Mouse (Mus musculus): Measurements from ENCODE around the gene Fndc11.

Fndc11 gene

DNA sequence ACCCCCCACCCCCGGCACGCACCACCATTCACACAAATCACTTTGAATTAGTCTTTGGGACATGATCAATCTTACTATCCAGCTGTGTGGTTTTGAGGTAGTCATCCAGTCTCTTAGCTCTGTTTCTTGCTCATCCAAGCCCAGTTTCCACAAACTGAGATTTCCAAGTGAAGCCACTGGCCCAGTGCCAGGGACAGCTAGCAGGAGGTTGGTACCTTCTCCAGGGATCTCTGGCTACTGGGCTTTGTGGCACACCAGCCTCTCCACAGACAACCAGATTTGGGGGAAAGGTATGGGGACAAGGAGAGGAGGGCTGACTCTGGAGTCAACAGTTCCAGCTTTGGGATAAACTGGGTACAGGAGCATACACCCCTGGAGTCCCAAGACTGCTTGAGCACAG lies 548 bp downstream of the Fndc11 start:
- peak; percentile 53 for DNase-seq

GRCm38 (mm10) chr2:181224994-181225393 lies 5.2 kb downstream of the Fndc11 start:
- no peak for DNase-seq

DNA sequence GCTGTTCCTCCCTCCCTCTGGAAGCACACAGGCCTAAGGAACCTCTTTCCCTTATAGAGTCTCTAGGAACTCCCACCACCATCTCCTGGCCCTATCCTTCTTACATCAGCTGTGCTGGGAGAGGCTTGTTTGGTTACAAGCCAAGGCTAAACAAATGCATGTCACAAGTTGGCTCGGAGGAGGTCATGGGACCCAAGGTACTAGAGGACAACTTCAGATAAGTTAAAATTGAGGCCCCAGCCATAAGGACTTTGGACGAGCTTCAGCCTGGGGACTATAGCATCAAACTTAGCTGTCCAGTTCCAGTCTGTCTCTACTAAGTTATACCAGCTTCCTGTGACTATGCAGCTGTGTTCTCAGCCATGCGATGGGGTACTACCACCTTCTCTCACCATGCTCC lies 7.3 kb downstream of the Fndc11 start:
- no peak for DNase-seq

DNA sequence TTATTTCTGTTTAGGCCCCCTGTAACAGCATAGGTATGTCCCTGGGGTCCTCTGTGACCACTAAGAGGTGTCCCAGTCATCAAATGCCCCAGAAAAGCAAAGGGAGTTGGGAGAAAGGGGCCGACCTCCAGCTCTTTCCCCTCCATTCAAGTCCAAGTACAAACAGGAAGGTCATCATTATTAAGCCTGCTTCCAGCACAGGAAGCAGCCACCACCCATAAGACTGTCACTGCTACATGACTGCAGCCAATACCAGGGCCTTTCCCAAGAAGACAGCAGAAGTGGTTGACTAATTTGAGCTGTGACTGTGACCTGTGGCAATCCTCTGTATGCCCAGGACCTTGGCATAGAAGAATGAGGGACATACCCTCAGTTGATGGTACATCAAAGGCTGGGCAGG lies 8.5 kb downstream of the Fndc11 start:
- no peak for DNase-seq

DNA sequence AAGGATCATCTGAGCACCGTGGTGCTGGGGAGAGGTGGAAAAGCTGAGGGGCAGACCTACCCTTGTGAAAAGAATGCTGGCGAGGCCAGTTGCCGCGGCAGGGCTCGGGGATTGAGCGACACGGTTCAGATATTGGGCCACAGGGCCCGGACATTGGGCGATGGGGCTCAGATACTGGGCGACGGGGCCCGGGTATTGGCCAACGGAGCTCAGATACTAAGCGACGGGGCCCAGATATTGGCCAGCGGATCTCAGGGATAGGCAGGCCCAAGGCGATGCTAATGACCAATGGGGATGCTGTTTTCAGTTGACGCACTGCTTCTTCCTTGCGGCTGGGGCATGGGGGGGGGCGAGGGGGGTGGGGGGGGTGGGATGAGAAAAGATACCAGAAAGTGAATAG lies 11.4 kb downstream of the Fndc11 start:
- no peak for DNase-seq

DNA sequence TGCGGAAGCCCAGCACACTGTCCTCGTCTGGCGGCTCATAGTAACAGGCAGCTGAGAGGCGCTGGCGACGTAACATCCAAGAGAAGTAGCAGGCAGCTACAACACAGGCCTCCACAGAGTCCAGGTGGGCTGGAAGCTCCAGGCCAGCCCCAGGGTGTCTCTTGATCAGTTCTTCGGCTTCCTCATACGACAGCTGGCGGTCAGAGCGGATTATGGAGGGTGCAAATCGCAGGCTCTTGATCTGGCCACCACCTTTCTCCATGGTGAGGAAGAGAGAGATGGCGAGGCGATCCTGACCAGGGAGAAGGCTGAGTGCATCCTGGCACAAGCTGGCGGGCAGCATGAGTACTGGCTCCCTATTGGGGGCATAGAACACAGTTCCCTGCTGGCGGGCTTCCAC lies 13.6 kb downstream of the Fndc11 start:
- DNase-seq: no peak

DNA sequence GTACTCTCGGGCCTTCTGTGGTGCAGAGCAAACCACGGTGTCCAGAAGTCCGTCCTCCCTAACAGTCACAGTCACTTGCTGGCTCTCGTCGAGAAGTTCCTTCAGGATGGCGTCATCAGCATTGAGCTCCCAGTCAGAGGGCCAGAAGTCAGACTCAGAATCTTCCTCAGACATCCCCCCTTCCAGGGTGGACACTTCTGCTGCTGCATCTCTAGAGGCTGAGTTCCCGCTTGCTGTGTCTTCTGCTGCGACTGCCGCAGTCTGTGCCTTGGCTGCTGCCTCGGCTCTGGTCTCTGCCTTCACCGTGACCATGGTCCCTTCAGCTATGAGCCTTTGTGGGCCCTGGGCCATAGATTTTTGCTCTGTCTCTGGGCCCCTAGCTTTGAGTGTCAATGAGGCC lies 14.9 kb downstream of the Fndc11 start:
- no peak for DNase-seq

GRCm38 (mm10) chr2:181235681-181236566 lies 16.1 kb downstream of the Fndc11 start:
- no peak for DNase-seq

GRCm38 (mm10) chr2:181237251-181238014 lies 17.6 kb downstream of the Fndc11 start:
- DNase-seq: no peak

DNA sequence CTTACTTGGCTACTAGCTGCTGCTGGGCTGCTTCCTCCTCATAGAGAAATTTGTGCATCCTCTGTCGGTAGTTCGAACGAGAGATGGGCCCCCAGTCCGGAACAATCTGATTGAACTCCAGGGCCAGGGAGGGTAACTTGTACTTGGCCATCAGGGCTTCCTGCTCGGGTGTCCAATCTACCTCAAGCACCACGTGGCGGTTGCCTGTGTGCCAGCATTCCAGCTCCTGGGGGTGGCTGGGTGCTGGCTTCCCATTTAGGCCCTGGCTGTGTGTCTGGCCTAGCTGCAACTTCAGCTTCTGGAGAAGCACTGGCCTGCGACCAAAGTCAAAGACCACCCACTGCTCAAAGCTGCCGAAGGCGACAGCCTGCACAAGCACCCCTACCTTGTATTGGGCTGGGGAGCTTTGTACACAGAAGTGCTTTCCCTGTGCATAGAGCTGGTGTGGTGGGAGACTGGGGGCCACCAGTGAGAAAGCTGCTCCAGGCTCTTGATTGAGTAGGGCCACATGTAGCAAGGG lies 18.3 kb downstream of the Fndc11 start:
- no peak for DNase-seq

GRCm38 (mm10) chr2:181238861-181239260 lies 19.0 kb downstream of the Fndc11 start:
- no peak for DNase-seq

GRCm38 (mm10) chr2:181239261-181239660 lies 19.4 kb downstream of the Fndc11 start:
- DNase-seq: no peak

- no peak for DNase-seq
These were observed 21.1 kb downstream of the Fndc11 start for GRCm38 (mm10) chr2:181240806-181241440.

DNA sequence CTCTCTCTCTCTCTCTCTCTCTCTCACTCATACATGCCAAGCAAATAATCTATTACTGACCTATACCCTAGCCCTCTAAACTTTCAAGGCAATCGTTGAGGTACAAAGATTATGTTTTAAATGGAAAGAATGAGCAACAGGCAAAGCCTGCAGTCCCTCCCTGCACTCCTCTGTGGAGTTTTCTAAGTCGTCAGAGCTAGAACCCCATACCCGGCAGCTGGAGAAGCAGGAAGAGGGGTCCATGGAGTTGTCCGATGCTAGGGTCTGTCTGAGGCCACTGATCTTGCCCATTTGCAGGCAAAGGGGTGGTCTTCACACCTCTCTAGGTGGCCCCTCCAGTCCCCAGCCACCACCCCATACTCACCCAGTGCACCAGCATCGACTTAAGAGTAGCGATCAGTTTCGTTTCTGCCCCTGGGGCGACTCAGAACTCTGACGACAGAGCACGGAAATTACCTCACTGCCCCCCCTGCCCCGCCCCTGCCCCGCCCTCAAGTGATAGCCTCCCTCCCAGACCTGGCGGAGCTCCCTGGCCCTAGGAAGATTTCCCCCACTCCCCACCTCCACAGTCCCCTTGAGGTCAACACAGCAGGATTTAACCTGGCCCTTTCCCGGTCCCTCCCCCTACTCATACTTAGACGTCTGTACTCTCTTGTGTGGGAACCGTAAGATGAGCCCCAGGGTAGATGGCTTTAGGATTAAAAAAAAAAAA lies 21.9 kb downstream of the Fndc11 start, which contains the start of gene Helz2:
Gene Helz2, minus strand, starts transcription at position 426 of the 712 bp plus-strand sequence.
- peak; percentile 67 for DNase-seq

DNA sequence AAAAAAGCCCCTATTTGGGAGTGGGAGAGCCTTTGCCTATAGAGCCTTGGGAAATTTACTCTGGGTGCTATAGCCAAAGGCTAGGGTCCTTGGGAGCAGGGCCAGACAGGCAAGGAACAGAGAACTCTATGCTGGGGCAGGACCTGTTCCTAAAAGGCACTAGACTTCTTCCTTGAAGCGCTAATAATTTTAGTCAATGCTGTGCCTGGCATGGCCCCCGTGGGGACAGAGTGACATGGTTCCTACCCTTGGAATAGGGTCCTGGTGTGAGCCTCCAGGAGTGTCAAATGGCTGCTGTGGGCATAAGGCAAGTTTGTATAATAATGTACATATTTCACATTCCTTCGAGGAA lies 22.5 kb downstream of the Fndc11 start:
- no peak for DNase-seq

DNA sequence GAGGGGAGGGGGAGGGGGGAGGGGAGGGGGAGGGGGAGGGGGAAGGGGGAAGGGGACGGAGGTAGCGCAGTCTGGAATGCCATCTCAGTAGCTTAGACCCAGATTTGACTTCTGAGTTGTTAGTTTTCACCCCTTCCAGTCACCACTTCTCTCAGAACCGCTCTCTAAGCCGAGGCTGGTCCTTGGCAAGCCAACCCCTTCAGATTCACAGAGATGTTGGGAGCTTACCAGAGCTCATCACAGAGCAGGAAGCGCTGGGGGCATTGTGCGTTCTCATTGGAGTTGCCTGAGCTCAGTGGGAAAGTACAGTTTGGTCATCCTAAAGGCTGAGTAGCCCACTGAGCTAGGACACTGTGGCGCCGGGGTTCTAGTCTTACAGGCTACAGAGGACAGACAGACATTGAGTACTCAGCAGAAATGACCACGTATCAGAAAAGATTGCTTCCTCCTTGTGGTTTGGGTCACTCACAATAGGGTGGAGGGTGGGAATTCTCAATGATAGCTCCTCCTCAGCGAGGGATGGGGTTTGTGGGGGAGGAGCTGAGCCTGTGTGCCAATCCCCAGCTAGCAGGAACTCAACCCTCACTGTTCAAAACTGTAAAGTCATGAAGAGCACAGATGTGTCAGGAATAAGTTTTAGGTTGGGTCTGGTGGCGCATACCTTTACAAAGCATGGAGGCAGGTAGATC lies 24.0 kb downstream of the Fndc11 start:
- DNase-seq: peak; percentile 55

GRCm38 (mm10) chr2:181245031-181245430 lies 25.2 kb downstream of the Fndc11 start:
- DNase-seq: no peak

GRCm38 (mm10) chr2:181249217-181249616 lies 29.4 kb downstream of the Fndc11 start:
- DNase-seq: no peak

GRCm38 (mm10) chr2:181251841-181252240 lies 32.0 kb downstream of the Fndc11 start:
- DNase-seq: no peak

- DNase-seq: no peak
These were observed 33.4 kb downstream of the Fndc11 start for GRCm38 (mm10) chr2:181253248-181253647.

- no peak for DNase-seq
These were observed 47.0 kb downstream of the Fndc11 start for GRCm38 (mm10) chr2:181266839-181267238.

GRCm38 (mm10) chr2:181272092-181272491 lies 52.3 kb downstream of the Fndc11 start:
- DNase-seq: no peak
